Mouse (Mus musculus) neural tube, embryonic 11.5 days (tissue): ENCODE results near the gene Rtn4ip1. TPM values are rescaled to one million over a fixed set of nuclear protein-coding genes. Genes with fewer than 3 reads are reported as not detected.

Experiments used
- ATAC-seq: fragments of 200-750 bp; cut with Nextera tagmentation; 2 replicates; pipeline ENCODE4 v1.8.0; 2017; ENCODE audit warnings: moderate number of reproducible peaks, mild to moderate bottlenecking, moderate TSS enrichment, moderate library complexity; ENCODE audit not compliant: insufficient read depth, low FRiP score, low TSS enrichment
- DNase-seq: peaks from one replicate; pipeline ENCODE4 v3.0.0-alpha.2; 2015; ENCODE audit warnings: low spot score
- H3K27ac ChIP-seq: fragments of 300-500 bp; sonication (generic); 2 replicates; pipeline ENCODE4 v1.5.1; 2014; ENCODE audit warnings: low read depth, mild to moderate bottlenecking, low read length
- H3K27me3 ChIP-seq: fragments of 300-500 bp; sonication (generic); 2 replicates; pipeline ENCODE4 v1.6.1; 2014; ENCODE audit warnings: mild to moderate bottlenecking, low read length, mixed read lengths; ENCODE audit not compliant: control insufficient read depth, insufficient read depth
- H3K36me3 ChIP-seq: fragments of 300-500 bp; sonication (generic); 2 replicates; pipeline ENCODE4 v1.6.1; 2014; ENCODE audit warnings: mild to moderate bottlenecking, low read length, moderate library complexity, mixed read lengths; ENCODE audit not compliant: control insufficient read depth, insufficient read depth
- H3K4me1 ChIP-seq: fragments of 300-500 bp; sonication (generic); 2 replicates; pipeline ENCODE4 v1.6.1; 2014; ENCODE audit warnings: low read length, mixed read lengths; ENCODE audit not compliant: control insufficient read depth, insufficient read depth
- H3K4me2 ChIP-seq: fragments of 300-500 bp; sonication (generic); 2 replicates; pipeline ENCODE4 v1.6.1; 2014; ENCODE audit warnings: low read depth, mild to moderate bottlenecking, moderate library complexity
- H3K4me3 ChIP-seq: fragments of 300-500 bp; sonication (generic); 2 replicates; pipeline ENCODE4 v1.5.1; 2014; ENCODE audit warnings: low read depth, low read length
- H3K9ac ChIP-seq: fragments of 300-500 bp; sonication (generic); 2 replicates; pipeline ENCODE4 v1.6.1; 2014; ENCODE audit warnings: mild to moderate bottlenecking, low read length
- H3K9me3 ChIP-seq: fragments of 300-500 bp; sonication (generic); 2 replicates; pipeline ENCODE4 v1.6.1; 2016; ENCODE audit warnings: low read length; ENCODE audit not compliant: control insufficient read depth
- WGBS: fragments of 180-500 bp; shearing (Covaris S2); extraction: QIAGEN DNeasy Blood & Tissue Kit; methylation state at CpG from one replicate; pipeline ENCODE4 v1.1.7; 2014; 5-methylcytosine and 5-hydroxymethylcytosine counted together
- polyA plus RNA-seq: library from polyadenylated mRNA; unstranded; fragments of >200 nt; fragmentation: Nextera tagmentation; extraction: Ambion mirVana; gene quantifications from 2 replicates; pipeline ENCODE4 v1.2.1, GENCODE M21; 2014

Rtn4ip1 gene
- polyA plus RNA-seq, result 19.4 and 19.7 TPM in 2 replicates

DNA sequence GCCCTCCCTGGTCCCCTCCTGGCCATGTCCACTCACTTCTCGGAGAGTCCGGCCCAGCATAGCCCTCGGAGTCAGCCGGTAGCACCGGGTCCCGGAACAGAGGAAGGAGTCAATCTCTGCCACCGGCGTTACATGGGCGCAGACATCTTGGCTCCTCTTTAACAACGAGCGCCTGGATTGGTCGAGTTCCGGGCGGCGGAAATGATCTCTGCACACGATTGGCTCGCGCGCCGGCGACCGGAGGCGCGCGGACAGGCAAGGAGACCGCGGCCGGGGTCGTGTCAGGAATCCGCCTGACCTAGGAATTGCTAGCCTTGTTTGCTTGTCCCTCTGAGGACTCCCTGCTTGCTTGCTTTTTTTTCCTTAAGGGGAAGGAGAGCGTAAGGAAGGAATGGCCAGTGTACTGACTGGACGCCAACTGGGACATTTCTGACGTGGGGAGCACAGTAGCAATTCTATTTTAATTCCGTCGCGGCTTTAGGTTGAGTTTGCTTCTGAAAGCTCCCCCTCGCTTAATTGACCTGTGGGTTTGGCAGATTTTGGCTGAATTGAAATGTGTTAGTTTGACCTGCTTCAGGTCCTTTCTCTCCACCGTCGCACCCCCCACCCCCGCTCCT lies at the start of gene Rtn4ip1, which contains the start of gene Qrsl1:
Gene Rtn4ip1, plus strand, starts transcription at position 230 of the 617 bp plus-strand sequence.
Gene Qrsl1, minus strand, starts transcription at position 168 of the 617 bp plus-strand sequence.
- H3K9ac ChIP-seq, result peak within 1 kb of the TSS; percentile 74
- no peaks in the 10 kb centered on the region for H3K36me3 ChIP-seq
- H3K27me3 ChIP-seq, result no peaks in the 10 kb centered on the region
- ATAC-seq (peak; percentile 97), DNase-seq (peak; percentile 95)
- H3K4me3 ChIP-seq, result peak within 1 kb of the TSS; percentile 63
- 0 out of 2 replicates have a peak, but pooled peaks cover 4% of the 10 kb centered on the region for H3K4me1 ChIP-seq
- peak within 1 kb of the TSS; percentile 47 for H3K4me2 ChIP-seq
- H3K9me3 ChIP-seq, result no peaks in the 10 kb centered on the region
- under 1% methylated on average over 40 of the region's 40 CpGs for WGBS
- H3K27ac ChIP-seq, result 0 out of 2 replicates have a peak within 1 kb of the TSS, but pooled peaks have one; percentile 15

DNA sequence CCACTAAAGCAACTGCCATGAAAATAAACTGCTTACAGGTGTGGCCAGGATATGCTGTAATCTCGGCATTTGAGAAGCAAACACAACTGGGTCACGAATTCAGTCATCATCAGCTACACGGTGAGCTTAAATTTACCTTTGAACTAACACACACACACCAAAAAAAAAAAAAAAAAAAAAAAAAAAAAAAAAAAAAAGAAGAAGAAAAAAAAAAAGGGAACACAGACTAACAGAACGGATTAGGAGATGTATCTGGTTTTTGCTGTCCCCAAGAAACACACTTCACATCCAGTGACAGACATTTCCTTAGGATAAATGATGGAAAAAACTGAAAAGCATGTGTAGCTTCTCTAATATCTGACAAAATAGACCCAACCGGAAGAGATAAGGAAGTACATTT lies 49.7 kb upstream of the Rtn4ip1 start:
- Histone ChIP-seq H3K4me2 (no peak overlapping the region), H3K4me3 (no peak overlapping the region), H3K9ac (no peak overlapping the region), H3K27ac (no peak overlapping the region), H3K36me3 (no peaks in the 10 kb centered on the region), H3K9me3 (no peaks in the 10 kb centered on the region), H3K27me3 (no peaks in the 10 kb centered on the region), H3K4me1 (no peaks in the 10 kb centered on the region)
- DNase-seq (no peak), ATAC-seq (no peak)
- WGBS, result 93% methylated on average over 5 of the region's 5 CpGs

DNA sequence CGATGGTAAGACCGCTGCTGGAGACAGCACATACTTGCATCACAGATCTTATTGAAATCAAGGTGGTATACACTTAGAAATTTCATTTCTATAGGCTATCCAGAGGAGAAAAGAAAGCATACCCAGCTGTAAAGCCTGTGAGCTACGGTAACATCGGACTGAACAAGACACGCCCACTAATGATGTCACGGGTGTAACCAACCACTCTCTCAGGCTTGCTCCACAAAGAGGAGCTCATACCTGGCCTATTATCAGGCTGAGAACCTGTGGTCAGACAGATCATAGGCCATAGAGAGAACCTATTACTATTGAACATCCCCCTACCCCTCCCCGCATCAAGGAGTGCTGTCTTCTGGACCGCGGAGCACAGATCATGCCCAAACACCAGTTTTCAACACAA lies 45.7 kb upstream of the Rtn4ip1 start:
- DNase-seq, result no peak
- H3K27me3 ChIP-seq, result no peaks in the 10 kb centered on the region
- H3K9ac ChIP-seq, result no peak overlapping the region
- no peak for ATAC-seq
- H3K27ac ChIP-seq, result no peak overlapping the region
- H3K4me2 ChIP-seq, result no peak overlapping the region
- no peaks in the 10 kb centered on the region for H3K36me3 ChIP-seq
- WGBS, result 97% methylated on average over 9 of the region's 9 CpGs
- no peak overlapping the region for H3K4me3 ChIP-seq
- H3K9me3 ChIP-seq, result no peaks in the 10 kb centered on the region
- H3K4me1 ChIP-seq, result no peaks in the 10 kb centered on the region

GRCm38 (mm10) chr10:43856351-43856750 lies 45.3 kb upstream of the Rtn4ip1 start:
- no peak overlapping the region for H3K4me3 ChIP-seq
- no peak overlapping the region for H3K4me2 ChIP-seq
- ATAC-seq (no peak), DNase-seq (no peak)
- no peak overlapping the region for H3K27ac ChIP-seq
- no peak overlapping the region for H3K9ac ChIP-seq
- no peaks in the 10 kb centered on the region for H3K9me3 ChIP-seq
- no peaks in the 10 kb centered on the region for H3K4me1 ChIP-seq
- no peaks in the 10 kb centered on the region for H3K36me3 ChIP-seq
- H3K27me3 ChIP-seq, result no peaks in the 10 kb centered on the region
- 90% methylated on average over 3 of the region's 3 CpGs for WGBS

DNA sequence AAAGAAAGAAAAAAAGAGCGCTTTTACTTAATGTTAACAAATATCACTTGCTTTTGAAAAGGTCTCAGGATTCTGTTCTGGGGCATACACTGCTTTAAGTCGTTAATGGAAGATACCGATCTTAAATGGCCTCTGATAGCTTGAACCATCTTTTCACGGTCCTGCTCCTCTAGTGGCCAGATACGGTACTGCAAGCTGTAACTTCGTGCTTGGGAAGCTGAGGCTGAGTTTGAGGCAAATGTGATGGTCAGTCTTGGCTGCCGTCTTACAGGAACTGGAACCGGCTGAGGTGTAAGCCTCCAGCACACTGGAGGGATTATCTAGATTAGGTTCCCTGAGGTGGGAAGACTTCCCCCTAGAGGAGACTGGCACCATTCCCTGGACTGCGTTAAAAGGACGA lies 30.9 kb upstream of the Rtn4ip1 start:
- Histone ChIP-seq H3K27ac (no peak overlapping the region), H3K9ac (no peak overlapping the region), H3K27me3 (no peaks in the 10 kb centered on the region), H3K4me1 (no peaks in the 10 kb centered on the region), H3K4me3 (no peak overlapping the region), H3K36me3 (no peaks in the 10 kb centered on the region), H3K9me3 (no peaks in the 10 kb centered on the region), H3K4me2 (no peak overlapping the region)
- no peak for ATAC-seq
- DNase-seq, result peak; percentile 54
- 74% methylated on average over 10 of the region's 10 CpGs for WGBS

DNA sequence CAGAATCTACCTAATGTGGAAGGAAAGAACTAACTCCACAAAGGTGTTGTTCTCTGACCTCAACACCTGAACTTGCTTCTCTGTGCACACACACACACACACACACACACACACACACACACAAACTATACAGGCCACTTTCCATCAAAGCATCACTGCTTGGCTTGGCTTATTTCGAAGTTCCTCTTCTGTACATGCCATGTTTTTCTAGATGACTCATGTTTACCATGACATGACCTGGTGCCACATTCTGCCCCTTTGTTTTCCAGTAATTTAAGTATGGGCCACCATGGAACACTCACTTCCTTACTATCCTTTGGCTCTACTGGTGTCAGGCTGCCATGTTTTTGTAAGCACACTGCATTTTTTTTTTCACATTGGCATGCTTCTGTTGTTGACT lies 30.1 kb upstream of the Rtn4ip1 start:
- WGBS, result 92% methylated on average over 1 of the region's 1 CpGs
- Histone ChIP-seq H3K9me3 (no peaks in the 10 kb centered on the region), H3K27ac (no peak overlapping the region), H3K4me2 (no peak overlapping the region), H3K36me3 (no peaks in the 10 kb centered on the region), H3K4me1 (no peaks in the 10 kb centered on the region), H3K9ac (no peak overlapping the region), H3K4me3 (no peak overlapping the region), H3K27me3 (no peaks in the 10 kb centered on the region)
- DNase-seq (no peak), ATAC-seq (no peak)

- no peak overlapping the region for H3K9ac ChIP-seq
- DNase-seq (no peak), ATAC-seq (no peak)
- H3K4me1 ChIP-seq, result no peaks in the 10 kb centered on the region
- H3K4me2 ChIP-seq, result no peak overlapping the region
- no peaks in the 10 kb centered on the region; the same call in 1 of the 2 replicates for H3K36me3 ChIP-seq
- 85% methylated on average over 9 of the region's 9 CpGs for WGBS
- H3K9me3 ChIP-seq, result no peaks in the 10 kb centered on the region
- H3K27me3 ChIP-seq, result no peaks in the 10 kb centered on the region
- H3K4me3 ChIP-seq, result no peak overlapping the region
- H3K27ac ChIP-seq, result no peak overlapping the region
These were observed 13.9 kb upstream of the Rtn4ip1 start for GRCm38 (mm10) chr10:43887676-43888075.

- H3K36me3 ChIP-seq, result peaks cover 3% of the 10 kb centered on the region
- H3K4me1 ChIP-seq, result no peaks in the 10 kb centered on the region
- H3K27ac ChIP-seq, result no peak overlapping the region
- H3K9me3 ChIP-seq, result no peaks in the 10 kb centered on the region
- no peak for ATAC-seq
- H3K9ac ChIP-seq, result no peak overlapping the region
- no peak overlapping the region for H3K4me2 ChIP-seq
- DNase-seq, result no peak
- H3K4me3 ChIP-seq, result no peak overlapping the region
- H3K27me3 ChIP-seq, result no peaks in the 10 kb centered on the region
- 92% methylated on average over 16 of the region's 16 CpGs for WGBS
These were observed 12.6 kb upstream of the Rtn4ip1 start for GRCm38 (mm10) chr10:43888976-43889375.

DNA sequence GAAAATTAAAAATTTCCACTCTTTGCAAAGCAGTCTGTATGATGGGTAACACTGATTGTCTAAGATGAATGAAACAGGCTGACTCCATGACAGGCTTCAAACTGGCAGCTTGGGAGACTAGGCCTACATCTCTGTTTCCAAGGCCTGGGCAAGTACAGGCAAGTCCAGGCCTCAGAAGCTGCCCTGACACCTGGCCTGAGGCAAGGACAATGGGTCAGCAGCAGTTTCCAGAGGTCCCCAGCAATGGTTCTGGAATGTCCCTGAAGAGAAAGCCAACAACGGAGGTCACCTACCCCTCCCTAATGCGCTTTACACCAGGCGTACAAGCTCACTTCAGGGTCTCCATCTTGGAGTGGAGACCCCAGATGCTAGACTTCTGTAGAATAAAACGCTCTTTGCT lies 8.6 kb upstream of the Rtn4ip1 start:
- Histone ChIP-seq H3K27ac (no peak overlapping the region), H3K4me1 (no peaks in the 10 kb centered on the region), H3K9me3 (no peaks in the 10 kb centered on the region), H3K4me3 (no peak overlapping the region), H3K4me2 (no peak overlapping the region), H3K9ac (no peak overlapping the region), H3K36me3 (peaks cover 3% of the 10 kb centered on the region), H3K27me3 (no peaks in the 10 kb centered on the region)
- WGBS, result 94% methylated on average over 4 of the region's 4 CpGs
- ATAC-seq (no peak), DNase-seq (no peak)
